Mouse (Mus musculus): Measurements from ENCODE around the gene P4hb.
A peak's percentile ranks its signal among the peaks of the same experiment; 100 is the strongest.
"Not testable (repeated sequence)": the region's sequence is repeated elsewhere in the genome, so short reads cannot be mapped to it uniquely, and the experiment has no call there.

Gene P4hb

DNA sequence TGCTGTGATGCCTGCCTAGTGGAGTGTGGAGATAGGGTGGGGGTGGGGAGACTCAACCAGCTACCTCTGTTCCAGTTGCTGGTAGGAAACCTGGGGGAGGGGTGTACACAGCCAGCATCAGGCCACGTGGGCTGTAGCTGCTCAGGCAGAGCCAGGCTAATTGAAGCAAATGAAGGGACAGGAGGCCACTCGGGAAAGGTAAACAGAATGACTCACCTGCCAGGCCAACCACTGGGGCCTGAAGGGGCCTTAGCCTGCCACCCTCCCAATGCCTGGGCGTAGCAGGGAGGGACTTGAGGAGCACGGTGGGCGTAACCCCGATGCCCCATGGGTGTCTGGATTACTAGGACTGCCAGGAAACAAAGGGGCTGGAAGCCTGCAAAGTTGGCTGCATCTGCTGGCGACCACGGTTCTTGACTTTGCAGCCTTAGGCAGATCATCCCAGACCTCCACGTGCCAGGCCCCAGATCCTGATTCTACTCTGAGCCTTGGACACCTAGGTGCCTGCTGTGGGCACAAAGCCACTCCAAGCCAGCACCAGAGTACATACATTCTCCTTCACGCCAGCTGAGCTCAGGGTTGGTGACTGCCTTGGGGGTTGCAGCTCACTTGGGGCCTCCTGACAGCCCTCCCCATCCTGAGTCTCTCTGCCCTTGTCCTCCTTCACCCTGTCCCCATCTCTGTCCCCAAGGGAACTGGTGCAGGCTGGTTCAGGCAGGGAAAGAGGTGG is 33.6 kb downstream of the P4hb start:
- no peak for DNase-seq (ENCODE audit: inconsistent ontology term)

DNA sequence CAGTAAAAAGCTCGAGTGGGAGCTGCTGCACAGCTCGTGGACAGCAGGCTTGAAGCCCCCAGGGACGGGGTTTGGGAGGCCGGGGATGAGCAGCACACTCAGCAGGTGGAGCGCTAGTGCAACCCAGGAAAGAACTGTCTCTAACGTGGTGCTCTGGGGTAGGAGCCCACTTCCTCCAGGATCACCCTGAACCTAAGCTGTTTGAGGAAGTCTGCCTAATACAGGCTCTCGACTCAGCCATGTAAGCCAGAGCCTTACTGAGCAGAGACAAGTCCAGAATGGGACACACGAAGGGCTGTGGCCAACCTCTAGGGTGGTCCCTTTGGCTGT is 34.1 kb downstream of the P4hb start:
- DNase-seq (ENCODE audit: inconsistent ontology term): no peak

DNA sequence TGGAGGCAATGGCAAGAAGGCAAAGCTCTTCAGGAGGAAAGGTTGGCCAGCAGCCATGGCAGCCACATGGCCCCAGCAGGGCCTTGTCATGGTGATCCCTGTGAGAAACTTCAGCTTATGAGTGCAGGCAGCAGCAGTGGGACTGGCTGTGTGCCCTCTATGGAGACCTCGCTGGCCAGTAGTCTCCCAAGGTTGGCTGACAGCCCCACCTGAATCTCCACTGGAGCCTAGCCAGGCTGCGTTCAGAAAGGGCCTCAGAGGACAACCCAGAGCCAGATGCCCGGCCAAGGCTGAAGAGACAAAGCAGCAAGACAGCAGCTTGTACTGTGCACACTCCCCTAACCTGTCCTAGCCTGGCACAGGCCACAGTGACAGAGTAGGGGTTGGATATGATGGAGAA is 34.6 kb downstream of the P4hb start:
- DNase-seq (ENCODE audit: inconsistent ontology term): no peak

DNA sequence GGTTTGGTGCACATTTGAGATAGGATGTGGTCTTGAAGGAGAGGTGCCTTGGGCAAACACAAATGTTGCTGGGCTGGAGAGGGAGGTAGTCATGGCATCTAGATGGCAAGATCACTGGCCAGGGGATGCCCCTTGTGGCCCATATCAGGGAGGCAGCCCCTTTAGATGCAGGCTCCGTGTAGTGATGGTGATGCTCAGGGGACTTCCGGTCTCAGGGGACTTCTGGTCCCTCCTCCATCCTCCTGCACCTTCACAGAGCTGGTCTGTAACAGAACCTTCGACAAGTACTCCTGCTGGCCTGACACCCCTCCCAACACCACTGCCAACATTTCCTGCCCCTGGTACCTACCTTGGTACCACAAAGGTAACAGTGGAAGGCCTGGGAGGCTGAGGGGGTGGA is 37.2 kb downstream of the P4hb start:
- no peak for DNase-seq (ENCODE audit: inconsistent ontology term)

DNA sequence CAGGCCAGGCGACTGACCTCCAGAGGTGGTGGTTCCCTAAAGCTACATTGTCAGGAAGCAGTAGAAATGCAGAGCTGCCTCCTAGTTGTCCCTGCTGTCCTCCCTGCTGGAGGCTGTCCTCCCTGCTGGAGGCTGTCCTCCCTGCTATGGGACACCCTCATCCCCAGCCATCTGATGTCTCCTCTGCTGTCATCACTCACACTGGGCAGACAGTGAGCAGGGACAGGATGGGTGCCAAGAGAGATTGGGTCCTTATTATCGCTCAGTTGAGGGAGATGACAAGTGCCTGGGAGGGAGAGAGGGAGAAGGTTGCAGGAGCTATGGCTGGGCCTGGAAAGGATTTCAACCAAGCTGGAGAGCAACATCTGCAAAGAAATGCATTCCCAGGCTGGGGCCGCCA is 37.9 kb downstream of the P4hb start:
- DNase-seq (ENCODE audit: inconsistent ontology term): no peak

DNA sequence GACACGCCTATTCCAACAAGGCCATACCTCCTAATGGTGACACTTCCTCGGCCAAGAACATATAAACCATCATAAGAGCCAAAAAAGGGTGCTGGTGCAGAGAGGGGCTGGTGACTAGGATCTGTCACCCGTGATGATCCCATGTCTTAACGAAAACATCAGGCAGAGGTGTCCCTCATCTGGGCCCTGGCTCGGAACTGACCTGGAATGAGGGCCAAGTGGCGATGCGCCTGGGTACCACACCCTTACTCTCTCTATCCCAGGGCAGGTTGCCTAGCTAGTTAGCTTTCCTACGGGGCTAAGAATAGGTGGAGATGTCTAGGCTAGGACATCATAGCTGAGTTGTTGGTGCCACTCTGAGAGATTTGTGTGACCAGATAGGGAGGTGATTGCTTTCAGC is 39.0 kb downstream of the P4hb start:
- no peak for DNase-seq (ENCODE audit: inconsistent ontology term)

DNA sequence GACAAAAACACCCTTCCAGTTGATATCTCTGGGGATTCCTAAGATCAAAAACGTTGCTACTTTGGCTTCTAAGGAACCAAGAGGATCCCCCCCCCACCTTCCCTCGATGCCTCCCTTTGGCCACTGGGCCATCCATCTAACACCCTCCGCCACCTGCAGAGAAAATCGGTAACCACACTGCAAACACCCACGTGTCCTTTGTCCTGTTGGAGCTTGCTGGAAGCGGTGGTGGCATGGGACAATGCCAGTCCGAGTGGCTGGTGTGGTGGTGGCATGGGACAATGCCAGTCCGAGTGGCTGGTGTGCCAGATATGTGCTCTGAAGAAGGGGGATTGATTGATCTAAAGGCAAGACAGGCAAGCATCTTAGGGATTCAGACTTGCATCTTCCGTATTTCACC is 41.4 kb downstream of the P4hb start:
- no peak for DNase-seq (ENCODE audit: inconsistent ontology term)

DNA sequence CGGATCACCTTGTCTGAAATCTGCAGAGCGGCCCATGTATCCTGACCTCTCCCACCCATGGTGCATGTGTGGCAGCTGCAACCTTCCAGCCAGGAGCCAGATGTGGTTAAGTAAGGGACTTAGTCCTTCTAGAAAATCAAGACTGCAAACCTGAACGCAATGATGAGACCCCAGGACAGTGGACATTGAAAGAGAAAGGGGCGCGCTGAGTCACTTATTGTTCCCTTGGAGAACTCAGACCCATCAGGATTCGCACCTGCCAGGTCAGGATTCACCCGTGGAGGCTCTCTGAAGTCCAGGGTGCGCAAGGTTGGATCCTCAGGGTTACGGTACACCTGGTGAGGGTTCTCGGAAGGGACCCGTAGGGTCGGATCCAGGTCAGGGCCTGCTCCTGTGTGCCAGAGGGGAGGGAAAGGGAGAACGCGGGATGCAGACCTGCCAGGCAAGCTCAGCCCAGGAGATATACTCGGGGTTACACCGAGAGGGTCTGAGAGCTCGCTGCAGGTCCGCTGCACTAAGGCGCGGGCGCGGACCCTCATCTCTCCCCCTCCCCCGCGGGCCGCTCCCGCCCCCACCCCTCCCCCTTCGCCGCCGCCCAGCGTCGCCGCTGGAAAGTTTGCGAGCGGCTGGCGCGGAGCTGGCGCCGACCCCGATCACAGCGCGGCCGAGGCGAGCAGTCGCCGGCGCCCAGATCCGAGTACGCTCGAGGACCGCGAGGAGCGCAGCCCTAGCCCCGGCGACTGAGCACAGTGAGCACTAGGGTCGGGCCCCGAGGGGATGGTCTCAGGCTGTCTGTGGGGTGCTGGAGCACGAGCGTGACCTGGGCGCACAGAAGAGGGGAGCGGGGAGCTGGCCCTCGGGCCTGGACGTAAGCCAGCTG is 42.7 kb downstream of the P4hb start, which contains the start of gene Gcgr:
Gene Gcgr, plus strand, starts transcription at position 615 of the 880 bp plus-strand sequence.
- DNase-seq (ENCODE audit: inconsistent ontology term): no peak

DNA sequence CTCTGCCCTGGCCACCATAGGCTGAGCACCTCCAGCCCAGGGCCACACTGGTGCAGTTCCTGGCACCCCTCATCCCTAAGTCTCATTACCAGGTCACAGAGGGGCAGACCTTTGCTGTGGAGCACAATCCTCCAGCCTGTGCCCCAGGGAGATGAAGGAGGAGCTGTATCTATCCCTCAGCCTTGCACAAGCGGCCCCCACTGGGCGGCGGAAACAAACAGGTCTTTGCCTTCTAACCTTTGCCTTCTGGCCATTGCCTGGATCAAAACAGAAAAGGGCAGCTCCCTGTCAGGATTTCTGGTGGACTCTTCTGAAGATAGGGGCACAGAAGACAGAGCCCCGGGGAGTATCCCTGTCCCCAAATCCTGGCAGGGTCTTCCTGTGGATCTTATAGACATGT is 44.1 kb downstream of the P4hb start:
- no peak for DNase-seq (ENCODE audit: inconsistent ontology term)

DNA sequence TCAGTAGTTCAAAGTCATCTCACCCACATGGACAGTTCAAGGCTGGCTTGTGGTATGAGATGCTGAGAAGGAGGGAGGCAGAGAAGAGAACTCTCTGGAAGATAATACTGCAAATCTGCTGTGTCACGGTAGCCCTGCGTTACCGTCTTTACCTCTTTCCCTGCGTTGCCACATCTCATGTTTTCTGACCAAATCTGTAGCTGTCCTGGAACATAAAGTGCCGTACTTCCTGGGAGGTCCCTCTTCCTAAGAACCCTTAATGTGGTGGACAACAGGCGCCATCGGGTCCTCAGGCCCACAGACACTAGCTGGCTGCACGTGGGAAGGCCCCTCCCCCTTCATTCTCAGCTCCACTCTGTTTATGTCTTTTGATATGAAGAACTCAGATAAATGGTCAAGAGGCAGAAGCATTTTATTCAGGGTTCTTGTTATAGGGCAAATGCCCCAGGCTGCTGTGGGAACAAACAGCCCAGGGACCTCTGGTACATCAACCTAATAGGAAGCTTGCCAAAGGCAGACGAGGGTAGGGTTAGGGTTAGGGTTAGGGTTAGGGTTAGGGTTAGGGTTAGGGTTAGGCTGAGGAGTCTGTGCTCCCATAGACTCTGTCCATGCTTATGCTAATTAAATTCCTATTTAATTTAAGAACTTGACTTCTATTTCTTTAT is 45.2 kb downstream of the P4hb start:
- no peak for DNase-seq (ENCODE audit: inconsistent ontology term)

DNA sequence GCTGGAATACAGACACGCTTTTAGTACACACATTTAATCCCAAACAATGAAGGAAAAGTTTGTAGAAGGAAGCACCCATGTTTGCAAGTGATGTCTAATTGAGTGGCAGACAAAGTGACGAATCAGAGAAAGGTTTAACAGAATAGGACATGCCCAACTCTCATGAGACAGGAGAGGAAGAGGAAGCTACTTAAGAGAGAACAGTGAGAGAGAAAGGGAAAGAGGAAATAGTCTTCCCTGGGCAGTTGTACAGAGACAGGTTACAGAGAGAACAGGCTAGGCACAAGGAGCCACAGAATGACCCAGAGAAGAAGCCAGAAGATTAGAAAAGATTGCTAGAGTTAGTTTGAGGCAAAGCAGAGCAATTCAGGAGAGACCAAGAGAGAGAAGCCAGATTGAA is 47.1 kb downstream of the P4hb start:
- DNase-seq (ENCODE audit: inconsistent ontology term): no peak

DNA sequence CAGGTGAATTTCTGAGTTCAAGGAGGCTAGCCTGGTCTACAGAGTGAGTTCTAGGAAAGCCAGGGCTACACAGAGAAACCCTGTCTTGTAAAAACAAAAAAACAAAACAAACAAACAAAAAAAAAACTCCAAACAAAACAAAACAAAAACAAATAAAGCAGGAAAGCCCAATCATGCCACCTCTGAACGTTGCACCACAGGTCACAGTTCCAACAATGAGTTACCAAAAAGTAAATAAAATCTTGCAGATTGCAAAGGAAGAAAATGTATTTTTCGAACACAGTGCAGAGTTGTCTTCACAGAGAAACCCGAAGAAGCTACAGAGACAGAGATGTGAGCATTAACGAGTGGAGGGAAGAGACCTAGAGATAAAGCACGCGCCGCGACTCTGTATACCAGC is 50.5 kb downstream of the P4hb start:
- DNase-seq (ENCODE audit: inconsistent ontology term): no peak

DNA sequence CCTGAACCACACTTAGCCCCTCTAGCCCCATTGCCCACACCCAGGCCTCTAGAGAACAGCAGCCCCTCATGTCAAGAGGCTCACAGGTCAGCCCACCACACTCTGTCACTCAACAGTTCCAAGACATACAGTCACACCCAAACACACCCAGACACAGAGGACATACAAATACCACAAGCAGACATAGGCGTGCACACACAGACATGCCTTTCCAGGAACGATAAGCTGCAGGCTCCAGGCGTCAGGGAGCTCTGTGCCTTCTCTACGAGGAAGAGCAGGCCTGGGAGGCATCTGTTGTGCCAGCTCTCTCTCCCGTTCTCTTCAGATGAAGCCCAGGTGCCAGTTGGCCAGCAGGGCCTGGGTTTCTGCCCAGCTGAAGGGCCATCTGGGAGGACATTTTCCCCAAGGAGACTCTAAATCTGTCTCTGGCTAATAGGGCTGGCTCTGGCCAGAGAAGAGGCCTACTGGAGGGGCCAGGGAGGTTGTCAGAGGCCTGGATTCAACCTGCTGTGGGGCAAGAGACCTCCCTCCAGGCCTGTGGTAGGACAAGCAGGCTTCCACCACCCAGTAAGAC is 52.0 kb downstream of the P4hb start:
- no peak for DNase-seq (ENCODE audit: inconsistent ontology term)

DNA sequence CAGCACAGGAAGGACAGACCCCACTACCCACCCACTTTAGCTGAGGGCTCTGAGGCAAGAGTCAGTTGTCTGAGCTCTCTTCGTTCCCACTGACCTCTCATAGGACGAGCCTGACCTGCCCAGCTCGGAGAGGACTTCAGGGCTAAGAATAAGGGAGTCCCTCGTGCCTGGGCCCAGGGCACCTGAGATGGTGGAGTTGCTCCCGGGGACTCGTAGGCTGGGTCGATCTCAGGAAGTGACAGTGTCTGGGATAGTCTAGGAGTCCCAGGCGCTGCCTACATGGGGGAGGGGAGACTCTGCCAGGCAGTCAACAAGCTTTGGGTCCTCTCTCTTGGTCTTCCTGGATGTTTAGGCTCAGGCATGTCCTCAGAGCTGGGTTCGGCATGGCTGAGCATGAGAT is 52.6 kb downstream of the P4hb start:
- DNase-seq (ENCODE audit: inconsistent ontology term): no peak

DNA sequence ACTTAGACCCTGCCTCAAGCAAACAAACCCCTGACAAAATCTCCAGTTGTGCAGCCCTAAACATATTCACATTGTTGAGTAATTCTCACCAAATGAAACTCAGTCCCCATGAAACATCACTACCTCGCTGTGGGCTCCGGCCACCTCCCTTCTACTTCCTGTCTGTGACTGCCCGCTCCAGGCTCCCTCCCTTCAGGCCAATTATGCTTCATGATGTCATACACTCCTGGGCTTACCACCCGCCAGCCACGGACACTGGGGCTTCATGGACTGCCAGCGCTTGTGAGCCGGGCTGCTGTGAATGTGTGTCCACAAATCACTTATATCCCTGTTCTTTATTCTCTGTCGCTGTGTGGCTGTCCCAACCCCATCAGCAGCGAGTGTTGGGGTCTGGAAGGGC is 53.3 kb downstream of the P4hb start:
- peak; percentile 72 for DNase-seq (ENCODE audit: inconsistent ontology term)

DNA sequence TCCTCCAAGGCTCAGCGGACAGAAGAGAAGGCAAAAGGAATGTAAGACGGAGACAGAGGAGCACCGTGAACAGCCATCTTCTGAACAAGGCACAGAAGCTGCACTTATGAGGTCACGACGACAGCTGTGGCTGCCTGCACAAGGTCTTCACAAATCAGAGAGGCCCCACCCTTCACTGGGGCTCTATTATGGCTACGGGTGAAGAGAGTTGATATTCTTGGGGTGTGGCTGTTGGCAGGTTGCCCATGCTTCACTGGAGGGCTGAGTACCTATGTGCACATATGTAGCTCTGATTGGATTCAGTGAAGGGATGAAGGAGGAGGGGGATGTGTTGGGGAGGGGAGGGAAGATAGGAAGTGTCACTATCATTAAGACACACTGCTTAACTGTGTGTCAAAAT is 54.5 kb downstream of the P4hb start:
- no peak for DNase-seq (ENCODE audit: inconsistent ontology term)

DNA sequence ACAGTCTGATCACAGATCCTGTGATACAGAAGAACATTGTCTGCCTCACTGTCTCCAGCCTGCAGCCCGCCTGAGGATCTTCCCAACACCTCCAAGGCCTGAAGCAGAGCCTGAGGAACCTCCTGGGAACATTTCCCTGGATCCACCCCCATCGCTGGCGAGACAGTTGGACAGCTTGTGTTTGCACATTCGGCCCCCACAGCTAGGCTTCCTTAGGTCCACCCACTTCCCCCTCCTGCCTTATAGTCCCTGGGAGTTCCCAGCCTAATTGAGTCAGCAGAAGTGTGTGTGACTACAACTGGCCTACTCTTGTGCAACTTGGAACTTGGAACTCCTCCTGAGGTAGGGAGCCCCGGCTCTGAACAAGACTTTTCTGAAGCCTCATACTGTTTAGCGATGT is 55.0 kb downstream of the P4hb start:
- no peak for DNase-seq (ENCODE audit: inconsistent ontology term)

DNA sequence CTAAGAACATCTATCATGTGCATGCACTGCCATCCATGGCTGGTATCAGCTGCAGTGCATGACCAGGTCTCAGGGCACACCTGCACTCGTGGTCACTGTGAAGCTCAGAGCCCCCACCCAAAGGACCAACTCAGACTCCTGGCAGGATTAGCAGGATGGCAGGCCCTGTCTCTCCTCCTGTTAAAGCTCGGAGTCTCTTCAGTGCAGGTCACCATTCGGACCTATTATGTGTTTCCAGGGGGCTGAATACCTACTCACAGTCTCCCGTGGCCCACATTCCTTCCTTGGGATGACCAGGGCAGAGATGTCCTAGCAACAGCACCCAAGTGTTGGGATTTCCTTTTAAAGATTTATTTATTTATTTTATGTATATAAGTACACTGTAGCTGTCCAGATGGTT is 55.9 kb downstream of the P4hb start:
- no peak for DNase-seq (ENCODE audit: inconsistent ontology term)

DNA sequence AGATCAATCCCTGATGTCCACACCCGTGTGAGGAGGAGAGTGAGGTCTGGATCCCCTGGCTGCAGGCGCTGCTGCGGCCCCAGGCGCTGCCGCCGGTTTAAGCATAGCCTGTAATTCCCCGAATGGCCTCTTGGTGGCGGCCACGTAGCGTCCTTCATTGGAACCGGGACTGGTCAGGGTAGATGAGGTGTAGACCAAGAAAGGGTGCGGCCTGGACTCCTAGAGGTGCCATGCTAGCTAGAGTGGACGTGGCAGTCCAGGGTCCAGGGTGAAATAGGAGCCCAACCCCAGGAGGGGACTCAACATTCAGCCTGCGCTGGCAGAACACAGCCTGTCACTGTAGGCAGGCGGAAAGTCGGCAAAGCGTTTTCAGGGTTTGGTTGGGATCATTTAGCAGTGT is 57.4 kb downstream of the P4hb start:
- peak; percentile 69 for DNase-seq (ENCODE audit: inconsistent ontology term)

DNA sequence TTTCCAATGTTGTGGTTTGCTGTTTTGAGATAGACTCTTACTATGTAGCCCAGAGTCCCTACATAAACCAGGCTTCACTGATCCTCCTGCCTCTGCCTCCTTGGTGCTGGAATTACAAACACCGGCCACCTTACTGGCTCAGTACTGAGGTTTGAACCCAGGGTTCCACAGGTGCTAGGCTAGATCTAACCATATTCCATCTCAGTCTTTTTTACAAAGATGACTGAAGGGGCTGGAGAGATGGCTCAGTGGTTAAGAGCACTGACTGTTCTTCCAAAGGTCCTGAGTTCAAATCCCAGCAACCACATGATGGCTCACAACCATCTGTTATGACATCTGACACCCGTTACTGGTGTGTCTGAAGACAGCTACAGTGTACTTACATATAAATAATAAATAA is 58.8 kb downstream of the P4hb start:
- DNase-seq (ENCODE audit: inconsistent ontology term): not testable (repeated sequence)

DNA sequence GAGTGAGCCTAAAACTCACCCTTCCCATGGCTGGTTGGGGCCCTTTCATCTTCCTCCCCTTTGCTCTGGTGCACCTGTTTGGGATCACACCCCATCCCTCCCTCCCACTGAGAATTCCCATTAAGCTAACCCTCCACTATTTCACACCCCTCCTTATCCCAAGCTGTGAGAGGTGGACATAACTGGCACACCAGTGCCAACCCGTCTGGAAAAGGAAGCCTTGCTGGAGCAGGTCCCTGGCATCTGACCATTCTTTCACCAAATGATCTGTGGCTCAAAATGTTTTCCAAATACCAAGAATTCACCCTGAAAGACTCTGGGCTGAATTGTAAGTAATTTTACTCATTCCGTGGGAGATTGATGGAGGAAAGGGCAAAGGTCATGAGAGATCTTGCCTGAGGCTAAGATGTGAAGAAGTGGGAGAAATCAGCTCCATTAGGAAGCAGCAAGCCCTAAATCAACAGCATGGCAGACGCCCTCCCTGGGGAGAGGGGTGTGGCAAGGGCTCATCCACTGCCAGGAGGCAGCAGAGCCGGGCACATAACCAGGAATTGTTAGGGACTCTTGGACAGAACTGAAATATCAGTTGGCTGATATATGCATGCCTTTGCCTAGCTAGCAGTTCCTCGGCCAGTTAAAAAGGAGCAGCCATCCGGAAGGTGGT is 60.1 kb downstream of the P4hb start:
- peak; percentile 81 for DNase-seq (ENCODE audit: inconsistent ontology term)

Measured in Muller cell, postnatal 12 days (primary cell).